Mouse (Mus musculus): ENCODE data around the gene Bst1. TPM values are rescaled to one million over a fixed set of nuclear protein-coding genes. Genes with fewer than 3 reads are reported as not detected.

Bst1 gene
- total RNA-seq (2014; rRNA removed) (0.18 and 0.20 TPM in 2 replicates), polyA plus RNA-seq (2012; rRNA removed) (0.16 and 0.47 TPM in 2 replicates)

- no peak within 1 kb of the TSS for H3K9ac ChIP-seq (ENCODE audit: low read depth, low read length)
- no peaks in the 10 kb centered on the region for H3K4me1 ChIP-seq (ENCODE audit: control insufficient read depth, insufficient read depth, low read length)
- no peak within 1 kb of the TSS for H3K27ac ChIP-seq (replicated peaks; ENCODE audit: insufficient read depth, low read depth, low read length)
- H3K36me3 ChIP-seq (ENCODE audit: control insufficient read depth, insufficient read depth, low read length): no peaks in the 10 kb centered on the region
- H3K27me3 ChIP-seq (ENCODE audit: control insufficient read depth, insufficient read depth, low read length): no peaks in the 10 kb centered on the region; the same call in 1 of the 2 replicates
- H3K79me2 ChIP-seq (ENCODE audit: control insufficient read depth, insufficient read depth, low read length): no peaks in the 10 kb centered on the region
- WGBS: 70% methylated on average over 12 of the region's 12 CpGs
- TF ChIP-seq POLR2A (IDR thresholded peaks at IDR 0.05; ENCODE audit: extremely low read depth, insufficient read depth, low read length): no peak
- no peak within 1 kb of the TSS for H3K4me3 ChIP-seq (ENCODE audit: insufficient read depth, low read depth, low read length)
- DNase-seq (ENCODE audit: extremely low read depth, low read depth, low spot score): no peak
Observed at GRCm38 (mm10) chr5:43818695-43819094, at the start of gene Bst1. Bst1 (plus strand) TSS chr5:43818885.

GRCm38 (mm10) chr5:43770618-43771354 lies 47.9 kb upstream of the Bst1 start:
- WGBS: 86% methylated on average over 3 of the region's 3 CpGs

GRCm38 (mm10) chr5:43771555-43771954 lies 47.1 kb upstream of the Bst1 start:
- TF ChIP-seq POLR2A (IDR thresholded peaks at IDR 0.05; ENCODE audit: extremely low read depth, insufficient read depth, low read length) (no peak), CTCF (IDR thresholded peaks at IDR 0.05; ENCODE audit: low read depth, low read length) (no peak)
- no peaks in the 10 kb centered on the region; the same call in 1 of the 2 replicates for H3K79me2 ChIP-seq (ENCODE audit: control insufficient read depth, insufficient read depth, low read length)
- no peaks in the 10 kb centered on the region; the same call in 1 of the 2 replicates for H3K4me1 ChIP-seq (ENCODE audit: control insufficient read depth, insufficient read depth, low read length)
- DNase-seq (ENCODE audit: extremely low read depth, low read depth, low spot score): no peak
- H3K4me3 ChIP-seq (ENCODE audit: insufficient read depth, low read depth, low read length): no peak overlapping the region
- peaks cover 12% of the 10 kb centered on the region for H3K36me3 ChIP-seq (ENCODE audit: control insufficient read depth, insufficient read depth, low read length)
- no peaks in the 10 kb centered on the region for H3K27me3 ChIP-seq (ENCODE audit: control insufficient read depth, insufficient read depth, low read length)
- H3K9ac ChIP-seq (ENCODE audit: low read depth, low read length): no peak overlapping the region
- 89% methylated on average over 3 of the region's 3 CpGs for WGBS
- H3K27ac ChIP-seq (replicated peaks; ENCODE audit: insufficient read depth, low read depth, low read length): no peak overlapping the region

More at GRCm38 (mm10) chr5:43770618-43771354, 47.9 kb upstream of the Bst1 start:
- TF ChIP-seq CTCF (IDR thresholded peaks at IDR 0.05; ENCODE audit: low read depth, low read length): no peak
- TF ChIP-seq POLR2A (IDR thresholded peaks at IDR 0.05; ENCODE audit: extremely low read depth, insufficient read depth, low read length): no peak
- H3K4me1 ChIP-seq (ENCODE audit: control insufficient read depth, insufficient read depth, low read length): no peaks in the 10 kb centered on the region; the same call in 1 of the 2 replicates
- H3K27ac ChIP-seq (replicated peaks; ENCODE audit: insufficient read depth, low read depth, low read length): no peak overlapping the region
- H3K9ac ChIP-seq (ENCODE audit: low read depth, low read length): no peak overlapping the region
- H3K79me2 ChIP-seq (ENCODE audit: control insufficient read depth, insufficient read depth, low read length): no peaks in the 10 kb centered on the region; the same call in 1 of the 2 replicates
- DNase-seq (ENCODE audit: extremely low read depth, low read depth, low spot score): no peak
- peaks cover 12% of the 10 kb centered on the region for H3K36me3 ChIP-seq (ENCODE audit: control insufficient read depth, insufficient read depth, low read length)
- H3K27me3 ChIP-seq (ENCODE audit: control insufficient read depth, insufficient read depth, low read length): no peaks in the 10 kb centered on the region
- no peak overlapping the region for H3K4me3 ChIP-seq (ENCODE audit: insufficient read depth, low read depth, low read length)

- TF ChIP-seq CTCF (IDR thresholded peaks at IDR 0.05; ENCODE audit: low read depth, low read length) (no peak), POLR2A (IDR thresholded peaks at IDR 0.05; ENCODE audit: extremely low read depth, insufficient read depth, low read length) (no peak)
- DNase-seq (ENCODE audit: extremely low read depth, low read depth, low spot score): no peak
Observed at GRCm38 (mm10) chr5:43776407-43776806, 42.3 kb upstream of the Bst1 start.

GRCm38 (mm10) chr5:43776993-43777392 lies 41.7 kb upstream of the Bst1 start:
- WGBS: 60% methylated on average over 1 of the region's 1 CpGs
- Histone ChIP-seq H3K9ac (ENCODE audit: low read depth, low read length) (no peak overlapping the region), H3K36me3 (ENCODE audit: control insufficient read depth, insufficient read depth, low read length) (no peaks in the 10 kb centered on the region), H3K27ac (replicated peaks; ENCODE audit: insufficient read depth, low read depth, low read length) (no peak overlapping the region), H3K4me3 (ENCODE audit: insufficient read depth, low read depth, low read length) (no peak overlapping the region), H3K27me3 (ENCODE audit: control insufficient read depth, insufficient read depth, low read length) (no peaks in the 10 kb centered on the region), H3K4me1 (ENCODE audit: control insufficient read depth, insufficient read depth, low read length) (peaks cover 4% of the 10 kb centered on the region), H3K79me2 (ENCODE audit: control insufficient read depth, insufficient read depth, low read length) (peaks cover 6% of the 10 kb centered on the region; the same call in 1 of the 2 replicates)
- no peak for TF ChIP-seq CTCF (IDR thresholded peaks at IDR 0.05; ENCODE audit: low read depth, low read length)
- TF ChIP-seq POLR2A (IDR thresholded peaks at IDR 0.05; ENCODE audit: extremely low read depth, insufficient read depth, low read length): no peak
- no peak for DNase-seq (ENCODE audit: extremely low read depth, low read depth, low spot score)

More at GRCm38 (mm10) chr5:43776407-43776806, 42.3 kb upstream of the Bst1 start:
- H3K36me3 ChIP-seq (ENCODE audit: control insufficient read depth, insufficient read depth, low read length): no peaks in the 10 kb centered on the region
- H3K27me3 ChIP-seq (ENCODE audit: control insufficient read depth, insufficient read depth, low read length): no peaks in the 10 kb centered on the region
- H3K4me3 ChIP-seq (ENCODE audit: insufficient read depth, low read depth, low read length): no peak overlapping the region
- H3K9ac ChIP-seq (ENCODE audit: low read depth, low read length): no peak overlapping the region
- peaks cover 4% of the 10 kb centered on the region for H3K4me1 ChIP-seq (ENCODE audit: control insufficient read depth, insufficient read depth, low read length)
- peaks cover 6% of the 10 kb centered on the region; the same call in 1 of the 2 replicates for H3K79me2 ChIP-seq (ENCODE audit: control insufficient read depth, insufficient read depth, low read length)
- no peak overlapping the region for H3K27ac ChIP-seq (replicated peaks; ENCODE audit: insufficient read depth, low read depth, low read length)

GRCm38 (mm10) chr5:43778583-43778982 lies 40.1 kb upstream of the Bst1 start:
- Histone ChIP-seq H3K79me2 (ENCODE audit: control insufficient read depth, insufficient read depth, low read length) (peaks cover 6% of the 10 kb centered on the region; the same call in 1 of the 2 replicates), H3K27me3 (ENCODE audit: control insufficient read depth, insufficient read depth, low read length) (no peaks in the 10 kb centered on the region), H3K9ac (ENCODE audit: low read depth, low read length) (no peak overlapping the region), H3K36me3 (ENCODE audit: control insufficient read depth, insufficient read depth, low read length) (no peaks in the 10 kb centered on the region), H3K4me3 (ENCODE audit: insufficient read depth, low read depth, low read length) (no peak overlapping the region), H3K4me1 (ENCODE audit: control insufficient read depth, insufficient read depth, low read length) (peaks cover 4% of the 10 kb centered on the region), H3K27ac (replicated peaks; ENCODE audit: insufficient read depth, low read depth, low read length) (no peak overlapping the region)
- TF ChIP-seq POLR2A (IDR thresholded peaks at IDR 0.05; ENCODE audit: extremely low read depth, insufficient read depth, low read length) (no peak), CTCF (IDR thresholded peaks at IDR 0.05; ENCODE audit: low read depth, low read length) (no peak)
- no peak for DNase-seq (ENCODE audit: extremely low read depth, low read depth, low spot score)
- 85% methylated on average over 3 of the region's 3 CpGs for WGBS

Measured in liver, adult 2 months (tissue).